Mouse (Mus musculus): ENCODE data around the gene Cdhr3. TPM values are rescaled to one million over a fixed set of nuclear protein-coding genes. Genes with fewer than 3 reads are reported as not detected.

Cdhr3 gene
- polyA plus RNA-seq, 1 experiment from 2014 or later, result 0.17 TPM

- H3K4me2 ChIP-seq (ENCODE audit: low read depth, low read length), result peak overlapping the region; percentile 29; the same call in 1 of the 2 replicates
- no peak overlapping the region for H3K9ac ChIP-seq (replicated peaks; ENCODE audit: low read depth, low read length)
- no peaks in the 10 kb centered on the region; the same call in 1 of the 2 replicates for H3K27me3 ChIP-seq (ENCODE audit: control insufficient read depth, insufficient read depth, low read length)
- H3K4me1 ChIP-seq (ENCODE audit: control insufficient read depth, insufficient read depth, low read length), result peaks cover 25% of the 10 kb centered on the region
- WGBS, result 4% methylated on average over 11 of the region's 11 CpGs
- H3K36me3 ChIP-seq (ENCODE audit: control insufficient read depth, insufficient read depth, low read length), result no peaks in the 10 kb centered on the region
- no peak overlapping the region for H3K4me3 ChIP-seq (ENCODE audit: low read depth, low read length)
- ATAC-seq (ENCODE audit: low read depth), result peak; percentile 86
- H3K27ac ChIP-seq (ENCODE audit: low read depth, low read length), result peak overlapping the region; percentile 61; the same call in 1 of the 2 replicates
- H3K9me3 ChIP-seq (ENCODE audit: control insufficient read depth, low read length), result no peaks in the 10 kb centered on the region
Measured at GRCm38 (mm10) chr12:33035089-33035718, 57.5 kb downstream of the Cdhr3 start.

GRCm38 (mm10) chr12:33034343-33035088, 58.2 kb downstream of the Cdhr3 start:
- H3K27me3 ChIP-seq (ENCODE audit: control insufficient read depth, insufficient read depth, low read length), result no peaks in the 10 kb centered on the region
- peak; percentile 50; the same call in 1 of the 2 replicates for ATAC-seq (ENCODE audit: low read depth)
- WGBS, result 35% methylated on average over 12 of the region's 12 CpGs
- H3K4me3 ChIP-seq (ENCODE audit: low read depth, low read length), result no peak overlapping the region
- H3K4me1 ChIP-seq (ENCODE audit: control insufficient read depth, insufficient read depth, low read length), result peaks cover 29% of the 10 kb centered on the region
- H3K9me3 ChIP-seq (ENCODE audit: control insufficient read depth, low read length), result no peaks in the 10 kb centered on the region
- H3K4me2 ChIP-seq (ENCODE audit: low read depth, low read length), result no peak overlapping the region
- H3K27ac ChIP-seq (ENCODE audit: low read depth, low read length), result no peak overlapping the region
- H3K9ac ChIP-seq (replicated peaks; ENCODE audit: low read depth, low read length), result no peak overlapping the region
- no peaks in the 10 kb centered on the region for H3K36me3 ChIP-seq (ENCODE audit: control insufficient read depth, insufficient read depth, low read length)

- no peaks in the 10 kb centered on the region for H3K36me3 ChIP-seq (ENCODE audit: control insufficient read depth, insufficient read depth, low read length)
- no peak overlapping the region for H3K27ac ChIP-seq (ENCODE audit: low read depth, low read length)
- no peak for ATAC-seq (ENCODE audit: low read depth)
- H3K27me3 ChIP-seq (ENCODE audit: control insufficient read depth, insufficient read depth, low read length), result no peaks in the 10 kb centered on the region
- no peak overlapping the region for H3K9ac ChIP-seq (replicated peaks; ENCODE audit: low read depth, low read length)
- no peak overlapping the region for H3K4me2 ChIP-seq (ENCODE audit: low read depth, low read length)
- H3K4me1 ChIP-seq (ENCODE audit: control insufficient read depth, insufficient read depth, low read length), result peaks cover 29% of the 10 kb centered on the region
- H3K9me3 ChIP-seq (ENCODE audit: control insufficient read depth, low read length), result no peaks in the 10 kb centered on the region
- H3K4me3 ChIP-seq (ENCODE audit: low read depth, low read length), result no peak overlapping the region
- 9% methylated on average over 6 of the region's 6 CpGs for WGBS
Measured at GRCm38 (mm10) chr12:33033221-33033620, 59.5 kb downstream of the Cdhr3 start.

GRCm38 (mm10) chr12:33030589-33030988, 62.1 kb downstream of the Cdhr3 start:
- Histone ChIP-seq H3K27me3 (ENCODE audit: control insufficient read depth, insufficient read depth, low read length) (no peaks in the 10 kb centered on the region), H3K27ac (ENCODE audit: low read depth, low read length) (no peak overlapping the region), H3K9me3 (ENCODE audit: control insufficient read depth, low read length) (no peaks in the 10 kb centered on the region), H3K4me1 (ENCODE audit: control insufficient read depth, insufficient read depth, low read length) (peaks cover 21% of the 10 kb centered on the region), H3K4me2 (ENCODE audit: low read depth, low read length) (no peak overlapping the region), H3K9ac (replicated peaks; ENCODE audit: low read depth, low read length) (no peak overlapping the region), H3K36me3 (ENCODE audit: control insufficient read depth, insufficient read depth, low read length) (no peaks in the 10 kb centered on the region), H3K4me3 (ENCODE audit: low read depth, low read length) (no peak overlapping the region)
- no peak for ATAC-seq (ENCODE audit: low read depth)
- 66% methylated on average over 2 of the region's 2 CpGs for WGBS

- WGBS, result 19% methylated on average over 13 of the region's 13 CpGs
- no peak overlapping the region for H3K27ac ChIP-seq (ENCODE audit: low read depth, low read length)
- no peaks in the 10 kb centered on the region for H3K27me3 ChIP-seq (ENCODE audit: control insufficient read depth, insufficient read depth, low read length)
- H3K4me2 ChIP-seq (ENCODE audit: low read depth, low read length), result no peak overlapping the region
- no peak overlapping the region for H3K4me3 ChIP-seq (ENCODE audit: low read depth, low read length)
- H3K4me1 ChIP-seq (ENCODE audit: control insufficient read depth, insufficient read depth, low read length), result peaks cover 18% of the 10 kb centered on the region; the same call in 1 of the 2 replicates
- H3K9ac ChIP-seq (replicated peaks; ENCODE audit: low read depth, low read length), result no peak overlapping the region
- no peaks in the 10 kb centered on the region for H3K9me3 ChIP-seq (ENCODE audit: control insufficient read depth, low read length)
- no peaks in the 10 kb centered on the region for H3K36me3 ChIP-seq (ENCODE audit: control insufficient read depth, insufficient read depth, low read length)
- peak; percentile 58; the same call in 1 of the 2 replicates for ATAC-seq (ENCODE audit: low read depth)
Measured at GRCm38 (mm10) chr12:33030066-33030465, 62.6 kb downstream of the Cdhr3 start.

- H3K36me3 ChIP-seq (ENCODE audit: control insufficient read depth, insufficient read depth, low read length), result no peaks in the 10 kb centered on the region
- no peak for ATAC-seq (ENCODE audit: low read depth)
- no peak overlapping the region for H3K27ac ChIP-seq (ENCODE audit: low read depth, low read length)
- no peaks in the 10 kb centered on the region for H3K27me3 ChIP-seq (ENCODE audit: control insufficient read depth, insufficient read depth, low read length)
- 54% methylated on average over 13 of the region's 13 CpGs for WGBS
- H3K9ac ChIP-seq (replicated peaks; ENCODE audit: low read depth, low read length), result no peak overlapping the region
- no peak overlapping the region for H3K4me2 ChIP-seq (ENCODE audit: low read depth, low read length)
- H3K4me1 ChIP-seq (ENCODE audit: control insufficient read depth, insufficient read depth, low read length), result peaks cover 13% of the 10 kb centered on the region; the same call in 1 of the 2 replicates
- no peaks in the 10 kb centered on the region for H3K9me3 ChIP-seq (ENCODE audit: control insufficient read depth, low read length)
- no peak overlapping the region for H3K4me3 ChIP-seq (ENCODE audit: low read depth, low read length)
Measured at GRCm38 (mm10) chr12:33028708-33029107, 64.0 kb downstream of the Cdhr3 start.

- H3K9ac ChIP-seq (replicated peaks; ENCODE audit: low read depth, low read length), result no peak overlapping the region
- no peak overlapping the region for H3K4me2 ChIP-seq (ENCODE audit: low read depth, low read length)
- WGBS, result 56% methylated on average over 10 of the region's 10 CpGs
- no peaks in the 10 kb centered on the region for H3K27me3 ChIP-seq (ENCODE audit: control insufficient read depth, insufficient read depth, low read length)
- no peak for ATAC-seq (ENCODE audit: low read depth)
- H3K27ac ChIP-seq (ENCODE audit: low read depth, low read length), result no peak overlapping the region
- H3K4me3 ChIP-seq (ENCODE audit: low read depth, low read length), result no peak overlapping the region
- peaks cover 8% of the 10 kb centered on the region; the same call in 1 of the 2 replicates for H3K4me1 ChIP-seq (ENCODE audit: control insufficient read depth, insufficient read depth, low read length)
- H3K36me3 ChIP-seq (ENCODE audit: control insufficient read depth, insufficient read depth, low read length), result no peaks in the 10 kb centered on the region
- no peaks in the 10 kb centered on the region for H3K9me3 ChIP-seq (ENCODE audit: control insufficient read depth, low read length)
Measured at GRCm38 (mm10) chr12:33028109-33028691, 64.5 kb downstream of the Cdhr3 start.

GRCm38 (mm10) chr12:33027093-33027492, 65.6 kb downstream of the Cdhr3 start:
- Histone ChIP-seq H3K27me3 (ENCODE audit: control insufficient read depth, insufficient read depth, low read length) (no peaks in the 10 kb centered on the region), H3K4me2 (ENCODE audit: low read depth, low read length) (no peak overlapping the region), H3K4me1 (ENCODE audit: control insufficient read depth, insufficient read depth, low read length) (peaks cover 6% of the 10 kb centered on the region; the same call in 1 of the 2 replicates), H3K27ac (ENCODE audit: low read depth, low read length) (no peak overlapping the region), H3K9me3 (ENCODE audit: control insufficient read depth, low read length) (no peaks in the 10 kb centered on the region), H3K9ac (replicated peaks; ENCODE audit: low read depth, low read length) (no peak overlapping the region), H3K36me3 (ENCODE audit: control insufficient read depth, insufficient read depth, low read length) (no peaks in the 10 kb centered on the region), H3K4me3 (ENCODE audit: low read depth, low read length) (no peak overlapping the region)
- peak; percentile 79 for ATAC-seq (ENCODE audit: low read depth)
- WGBS, result 4% methylated on average over 10 of the region's 10 CpGs

GRCm38 (mm10) chr12:33024524-33024923, 68.2 kb downstream of the Cdhr3 start:
- H3K4me1 ChIP-seq (ENCODE audit: control insufficient read depth, insufficient read depth, low read length), result no peaks in the 10 kb centered on the region; the same call in 1 of the 2 replicates
- H3K9ac ChIP-seq (replicated peaks; ENCODE audit: low read depth, low read length), result no peak overlapping the region
- 80% methylated on average over 6 of the region's 6 CpGs for WGBS
- no peaks in the 10 kb centered on the region for H3K36me3 ChIP-seq (ENCODE audit: control insufficient read depth, insufficient read depth, low read length)
- ATAC-seq (ENCODE audit: low read depth), result no peak
- H3K4me3 ChIP-seq (ENCODE audit: low read depth, low read length), result no peak overlapping the region
- H3K9me3 ChIP-seq (ENCODE audit: control insufficient read depth, low read length), result no peaks in the 10 kb centered on the region
- H3K4me2 ChIP-seq (ENCODE audit: low read depth, low read length), result no peak overlapping the region
- no peaks in the 10 kb centered on the region for H3K27me3 ChIP-seq (ENCODE audit: control insufficient read depth, insufficient read depth, low read length)
- H3K27ac ChIP-seq (ENCODE audit: low read depth, low read length), result no peak overlapping the region
